Mouse (Mus musculus) T-cell, adult 2 months (primary cell): Measurements from ENCODE around the gene Mcm8.

Source experiments
- DNase-seq: peaks from one replicate; pipeline ENCODE4 v3.0.0; 2022; ENCODE audit warnings: low spot score

Gene Mcm8

DNA sequence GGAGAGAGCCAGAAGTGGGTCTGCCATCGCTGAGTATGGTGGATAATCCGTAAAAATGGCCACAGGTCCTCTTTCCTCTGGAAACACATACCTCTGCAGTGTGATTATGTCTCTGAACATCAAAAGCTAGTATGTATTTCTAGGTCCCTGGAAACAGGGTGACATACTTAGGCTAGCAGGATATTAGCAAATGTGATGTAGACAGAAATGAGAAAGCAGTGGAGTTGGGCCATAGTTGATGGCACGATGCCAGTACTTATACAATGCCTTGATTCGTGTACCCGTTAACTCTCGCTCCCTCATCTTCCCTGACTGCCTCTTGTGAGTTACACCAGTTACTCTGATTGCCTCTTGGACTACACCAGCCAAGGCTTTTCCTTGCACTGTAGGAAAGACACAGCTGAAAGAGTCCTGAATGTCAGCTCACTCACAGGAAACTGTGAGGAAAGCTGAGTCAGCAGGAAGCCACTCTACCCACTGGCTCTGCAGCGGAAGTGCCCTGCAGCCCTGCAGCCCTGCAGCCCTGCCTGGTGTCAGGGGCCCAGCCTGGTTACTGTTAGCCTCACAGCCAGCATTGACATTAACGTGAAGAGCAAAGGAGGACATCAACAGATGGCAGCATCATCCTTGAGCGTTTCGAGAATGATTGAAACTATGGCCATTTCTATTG is 57.9 kb downstream of the Mcm8 start:
- no peak for DNase-seq

DNA sequence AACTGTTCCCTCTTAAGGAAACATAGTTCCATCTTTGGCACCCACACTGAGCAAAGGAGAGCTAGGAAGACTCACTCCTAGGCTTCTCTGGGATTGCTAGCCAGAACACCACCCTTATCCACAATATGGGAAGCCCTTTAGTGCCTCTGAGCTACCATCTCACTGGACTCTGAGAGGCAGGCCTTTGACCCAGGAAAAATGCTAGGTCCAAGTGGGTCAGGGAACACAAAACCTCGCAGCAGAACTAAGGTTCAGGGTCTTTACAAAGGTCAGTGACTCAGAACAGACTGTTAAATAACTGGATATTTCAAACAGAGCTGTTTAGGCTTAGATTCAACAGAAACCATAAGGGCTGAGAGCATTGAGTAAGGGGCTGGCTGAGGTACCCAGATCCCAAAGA is 61.0 kb downstream of the Mcm8 start:
- DNase-seq, result no peak

DNA sequence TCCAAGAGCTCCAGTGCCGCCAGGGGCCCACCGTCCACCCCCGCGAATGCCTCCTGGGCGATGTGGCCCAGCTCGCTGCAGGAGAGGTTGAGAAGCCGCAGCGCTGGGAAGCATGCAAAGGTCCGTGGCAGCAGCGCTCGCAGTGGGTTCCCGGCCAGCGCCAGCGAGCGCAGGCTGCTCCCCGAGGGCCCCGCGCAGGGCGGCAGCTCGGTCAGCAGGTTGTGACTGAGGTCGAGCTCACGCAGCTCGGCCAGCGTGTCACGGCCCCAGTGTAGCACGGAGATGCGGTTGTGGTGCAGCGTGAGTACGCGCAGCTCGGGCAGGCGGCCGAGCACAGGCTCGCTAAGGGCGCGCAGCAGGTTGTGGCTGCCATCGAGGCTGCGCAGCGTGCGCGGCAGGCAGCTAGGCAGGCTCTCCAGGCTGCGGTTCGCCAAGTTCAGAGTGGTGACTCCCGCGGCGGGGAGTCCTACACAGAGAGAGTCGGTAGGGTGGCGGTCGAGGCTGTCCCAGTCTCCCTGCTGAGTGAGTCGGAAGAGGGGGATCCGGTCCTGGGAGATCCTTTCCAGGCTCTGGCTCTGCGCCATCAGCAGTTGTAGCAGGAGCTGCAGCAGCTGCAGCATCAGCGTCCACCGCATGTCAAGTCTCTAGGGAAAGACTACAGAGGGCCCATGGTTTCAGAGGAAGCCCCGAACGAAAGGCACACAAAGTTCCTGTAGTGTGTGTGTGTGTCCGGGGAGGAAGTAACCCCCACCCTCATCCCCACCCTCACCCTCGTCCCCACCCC is 63.5 kb downstream of the Mcm8 start:
- DNase-seq, result peak; percentile 1

DNA sequence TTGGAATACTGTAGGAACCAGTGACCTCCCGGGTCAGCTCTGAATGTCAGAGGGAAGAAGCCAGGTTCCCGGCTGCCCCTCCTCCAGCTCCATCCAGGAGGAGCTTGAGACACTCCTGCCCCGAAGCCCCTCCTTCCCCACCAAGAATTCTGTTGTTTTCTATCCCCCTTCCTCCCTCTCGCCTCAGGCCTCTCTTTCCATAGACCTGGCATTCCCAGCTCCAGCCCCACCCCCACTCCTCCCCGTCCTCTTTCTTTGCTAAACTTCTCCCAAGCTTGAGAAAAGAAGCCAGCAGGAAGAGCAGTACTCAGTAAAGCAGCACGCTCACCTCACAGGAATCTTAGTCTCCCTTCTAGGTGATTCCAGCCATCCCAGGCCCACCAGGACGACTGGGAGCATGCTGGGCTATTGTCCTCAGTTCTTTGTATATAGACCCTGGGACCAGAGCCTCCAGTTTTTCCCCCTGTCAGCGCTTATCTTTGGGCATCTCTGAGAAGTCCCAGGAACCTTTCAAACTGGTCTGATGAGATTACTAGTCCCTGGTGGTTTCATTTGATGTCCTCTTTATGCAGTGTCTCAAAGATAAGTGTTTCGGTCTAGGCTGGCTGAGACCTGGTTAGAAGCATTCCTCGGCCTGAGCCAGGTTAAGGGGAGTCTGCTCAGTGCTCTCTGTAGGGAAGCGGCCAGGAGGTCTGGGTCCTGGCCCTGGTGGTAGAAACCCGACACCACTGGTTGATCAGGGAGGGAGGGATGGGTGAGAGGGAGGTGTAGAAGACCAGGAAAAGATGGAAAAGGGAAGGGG is 65.1 kb downstream of the Mcm8 start, which contains the start of gene Lrrn4:
Lrrn4 (minus strand) TSS at position 48 of the 802 bp plus-strand sequence.
- DNase-seq, result no peak

DNA sequence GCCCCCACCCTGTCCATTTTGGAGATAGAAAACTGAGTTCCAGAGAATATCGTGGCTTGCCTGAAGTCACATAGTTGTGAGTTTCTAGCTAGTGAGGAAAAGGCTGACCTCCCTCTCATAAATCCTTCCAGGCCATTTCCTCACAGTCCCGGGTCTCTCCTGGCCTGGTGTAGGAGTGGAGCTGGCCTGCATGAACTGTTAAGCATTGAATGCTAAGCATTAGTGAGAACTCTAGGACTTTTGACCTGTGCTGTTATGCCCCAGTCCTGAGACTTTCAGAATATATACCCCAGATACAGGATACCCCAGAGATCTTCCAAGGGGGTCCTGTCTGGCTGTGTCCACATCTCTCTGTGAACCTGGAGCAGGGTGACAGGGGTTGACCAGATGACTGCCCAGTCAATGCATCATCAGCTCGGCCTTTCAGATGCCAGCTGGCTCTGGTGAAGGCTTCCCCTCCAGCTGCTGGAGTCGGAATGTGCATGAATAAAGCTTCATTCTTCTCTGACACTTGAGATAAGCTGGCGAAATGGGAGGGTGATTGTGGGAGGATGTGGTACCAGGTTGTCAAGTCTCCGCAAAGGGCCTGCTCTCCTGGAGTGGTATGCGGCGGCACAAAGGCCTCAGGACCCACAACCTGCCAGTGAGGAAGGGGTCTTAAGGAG is 68.5 kb downstream of the Mcm8 start:
- DNase-seq, result no peak

DNA sequence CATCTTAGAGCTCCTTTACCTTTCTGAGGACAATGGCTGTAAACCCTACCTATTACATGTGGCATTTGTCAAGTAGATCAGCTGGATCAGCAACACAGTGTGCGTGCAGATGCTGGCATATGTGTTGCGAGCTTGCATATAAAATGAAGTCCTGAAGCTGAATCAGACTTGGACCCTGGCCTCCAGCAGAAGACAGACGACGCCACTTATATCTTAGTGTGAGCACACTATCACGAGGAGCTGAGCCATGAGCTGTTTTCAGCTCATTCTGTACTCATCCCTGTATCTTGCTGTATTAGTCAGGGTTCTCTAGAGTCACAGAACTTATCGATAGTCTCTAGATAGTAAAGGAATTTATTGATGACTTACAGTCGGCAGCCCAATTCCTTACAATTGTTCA is 69.4 kb downstream of the Mcm8 start:
- no peak for DNase-seq
